Mouse (Mus musculus) neural tube, embryonic 12.5 days (tissue): ENCODE measurements around the gene Btnl10. TPM values are rescaled to one million over a fixed set of nuclear protein-coding genes. Genes with fewer than 3 reads are reported as not detected.
A peak's percentile ranks its signal among the peaks of the same experiment; 100 is the strongest.

Source experiments
- ATAC-seq: fragments of 200-750 bp; cut with Nextera tagmentation; 2 replicates; pipeline ENCODE4 v1.8.0; 2017; ENCODE audit warnings: low read depth, mild to moderate bottlenecking, moderate TSS enrichment, moderate library complexity; ENCODE audit not compliant: low FRiP score
- H3K27ac ChIP-seq: fragments of 300-500 bp; sonication (generic); 2 replicates; pipeline ENCODE4 v1.5.1; 2016
- H3K27me3 ChIP-seq: fragments of 300-500 bp; sonication (generic); replicated peaks from 2 replicates; pipeline ENCODE4 v1.6.1; 2016; ENCODE audit warnings: mild to moderate bottlenecking
- H3K36me3 ChIP-seq: fragments of 300-500 bp; sonication (generic); 2 replicates; pipeline ENCODE4 v1.6.1; 2016; ENCODE audit warnings: mild to moderate bottlenecking
- H3K4me1 ChIP-seq: fragments of 300-500 bp; sonication (generic); 2 replicates; pipeline ENCODE4 v1.6.1; 2016
- H3K4me2 ChIP-seq: fragments of 300-500 bp; sonication (generic); replicated peaks from 2 replicates; pipeline ENCODE4 v1.6.1; 2016; ENCODE audit warnings: mild to moderate bottlenecking
- H3K4me3 ChIP-seq: fragments of 300-500 bp; sonication (generic); 2 replicates; pipeline ENCODE4 v1.5.1; 2016
- H3K9ac ChIP-seq: fragments of 300-500 bp; sonication (generic); 2 replicates; pipeline ENCODE4 v1.6.1; 2016; ENCODE audit warnings: mild to moderate bottlenecking
- H3K9me3 ChIP-seq: fragments of 300-500 bp; sonication (generic); 2 replicates; pipeline ENCODE4 v1.6.1; 2016; ENCODE audit warnings: mild to moderate bottlenecking
- WGBS: fragments of 180-500 bp; shearing (Covaris S2); methylation state at CpG from one replicate; pipeline ENCODE4 v1.1.7; 2016; 5-methylcytosine and 5-hydroxymethylcytosine counted together
- polyA plus RNA-seq: library from polyadenylated mRNA; unstranded; fragments of >200 nt; fragmentation: Nextera tagmentation; extraction: Ambion mirVana; gene quantifications from 2 replicates; pipeline ENCODE4 v1.2.1, GENCODE M21; 2016

Btnl10 gene
- polyA plus RNA-seq, 1 experiment from 2014 or later, result not detected

DNA sequence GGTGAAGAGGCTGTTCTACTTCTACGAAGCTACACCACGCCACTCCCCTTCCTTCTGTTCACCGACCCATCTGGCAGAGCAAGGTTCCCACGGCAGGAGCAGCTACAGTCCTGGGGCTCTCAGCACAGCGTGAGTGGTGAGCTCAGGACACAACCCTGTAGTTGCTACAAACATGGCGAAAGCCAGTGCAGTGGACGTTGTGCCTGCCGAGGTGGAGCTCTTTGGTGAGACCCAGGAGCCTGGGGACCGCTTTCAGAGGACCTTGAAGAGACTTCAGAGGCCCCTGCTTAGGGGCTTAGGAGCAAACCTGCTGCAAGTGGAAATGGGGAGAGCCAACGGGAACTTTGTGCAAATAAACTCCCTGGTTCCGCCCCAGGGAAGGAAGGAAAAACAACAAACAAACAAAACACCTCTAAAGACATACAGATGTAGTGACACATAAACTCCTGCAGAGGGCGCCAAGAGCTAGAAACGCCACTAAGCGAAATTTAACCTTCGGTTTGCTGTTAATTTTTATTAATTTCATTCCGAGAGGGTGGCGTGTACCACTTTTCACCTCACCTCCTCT, 3.2 kb upstream of the Btnl10 start:
- 28% methylated on average over 17 of the region's 17 CpGs for WGBS
- Histone ChIP-seq H3K4me1 (peaks cover 3% of the 10 kb centered on the region; the same call in 1 of the 2 replicates), H3K4me2 (peak overlapping the region; percentile 56), H3K9me3 (no peaks in the 10 kb centered on the region), H3K27ac (no peak overlapping the region), H3K27me3 (no peaks in the 10 kb centered on the region), H3K4me3 (peak overlapping the region; percentile 16; the same call in 1 of the 2 replicates), H3K9ac (peak overlapping the region; percentile 0; the same call in 1 of the 2 replicates), H3K36me3 (no peaks in the 10 kb centered on the region)
- ATAC-seq, result no peak

- Histone ChIP-seq H3K36me3 (no peaks in the 10 kb centered on the region), H3K9ac (no peak overlapping the region), H3K4me2 (no peak overlapping the region), H3K27ac (no peak overlapping the region), H3K27me3 (no peaks in the 10 kb centered on the region), H3K4me3 (no peak overlapping the region), H3K9me3 (no peaks in the 10 kb centered on the region), H3K4me1 (peaks cover 3% of the 10 kb centered on the region; the same call in 1 of the 2 replicates)
- WGBS, result 57% methylated on average over 14 of the region's 14 CpGs
- ATAC-seq, result no peak
Observed at GRCm38 (mm10) chr11:58916879-58917744, 596 bp upstream of the Btnl10 start.

- H3K4me3 ChIP-seq, result no peak overlapping the region
- no peaks in the 10 kb centered on the region for H3K36me3 ChIP-seq
- H3K9me3 ChIP-seq, result no peaks in the 10 kb centered on the region
- no peak overlapping the region for H3K27ac ChIP-seq
- H3K9ac ChIP-seq, result no peak overlapping the region
- H3K4me1 ChIP-seq, result peaks cover 3% of the 10 kb centered on the region; the same call in 1 of the 2 replicates
- 80% methylated on average over 5 of the region's 5 CpGs for WGBS
- ATAC-seq, result no peak
- H3K27me3 ChIP-seq, result no peaks in the 10 kb centered on the region
- no peak overlapping the region for H3K4me2 ChIP-seq
Observed at GRCm38 (mm10) chr11:58918759-58919158, 1.1 kb downstream of the Btnl10 start.

- Histone ChIP-seq H3K4me3 (no peak overlapping the region), H3K9me3 (no peaks in the 10 kb centered on the region), H3K27ac (no peak overlapping the region), H3K4me1 (no peaks in the 10 kb centered on the region), H3K9ac (no peak overlapping the region), H3K4me2 (no peak overlapping the region), H3K27me3 (no peaks in the 10 kb centered on the region), H3K36me3 (no peaks in the 10 kb centered on the region)
- no peak for ATAC-seq
- WGBS, result 82% methylated on average over 9 of the region's 9 CpGs
Observed at GRCm38 (mm10) chr11:58922420-58922819, 4.7 kb downstream of the Btnl10 start.

GRCm38 (mm10) chr11:58926651-58927050, 8.9 kb downstream of the Btnl10 start:
- Histone ChIP-seq H3K9ac (no peak overlapping the region), H3K4me1 (no peaks in the 10 kb centered on the region), H3K4me2 (no peak overlapping the region), H3K4me3 (no peak overlapping the region), H3K27ac (no peak overlapping the region), H3K9me3 (no peaks in the 10 kb centered on the region), H3K36me3 (peaks cover 7% of the 10 kb centered on the region), H3K27me3 (no peaks in the 10 kb centered on the region)
- WGBS, result 83% methylated on average over 2 of the region's 3 CpGs
- no peak for ATAC-seq

- no peak overlapping the region for H3K4me2 ChIP-seq
- H3K27me3 ChIP-seq, result no peaks in the 10 kb centered on the region
- no peak overlapping the region for H3K27ac ChIP-seq
- no peak overlapping the region for H3K9ac ChIP-seq
- no peaks in the 10 kb centered on the region for H3K4me1 ChIP-seq
- peaks cover 11% of the 10 kb centered on the region for H3K36me3 ChIP-seq
- ATAC-seq, result no peak
- no peaks in the 10 kb centered on the region for H3K9me3 ChIP-seq
- 77% methylated on average over 2 of the region's 2 CpGs for WGBS
- no peak overlapping the region for H3K4me3 ChIP-seq
Observed at GRCm38 (mm10) chr11:58927053-58927452, 9.3 kb downstream of the Btnl10 start.

DNA sequence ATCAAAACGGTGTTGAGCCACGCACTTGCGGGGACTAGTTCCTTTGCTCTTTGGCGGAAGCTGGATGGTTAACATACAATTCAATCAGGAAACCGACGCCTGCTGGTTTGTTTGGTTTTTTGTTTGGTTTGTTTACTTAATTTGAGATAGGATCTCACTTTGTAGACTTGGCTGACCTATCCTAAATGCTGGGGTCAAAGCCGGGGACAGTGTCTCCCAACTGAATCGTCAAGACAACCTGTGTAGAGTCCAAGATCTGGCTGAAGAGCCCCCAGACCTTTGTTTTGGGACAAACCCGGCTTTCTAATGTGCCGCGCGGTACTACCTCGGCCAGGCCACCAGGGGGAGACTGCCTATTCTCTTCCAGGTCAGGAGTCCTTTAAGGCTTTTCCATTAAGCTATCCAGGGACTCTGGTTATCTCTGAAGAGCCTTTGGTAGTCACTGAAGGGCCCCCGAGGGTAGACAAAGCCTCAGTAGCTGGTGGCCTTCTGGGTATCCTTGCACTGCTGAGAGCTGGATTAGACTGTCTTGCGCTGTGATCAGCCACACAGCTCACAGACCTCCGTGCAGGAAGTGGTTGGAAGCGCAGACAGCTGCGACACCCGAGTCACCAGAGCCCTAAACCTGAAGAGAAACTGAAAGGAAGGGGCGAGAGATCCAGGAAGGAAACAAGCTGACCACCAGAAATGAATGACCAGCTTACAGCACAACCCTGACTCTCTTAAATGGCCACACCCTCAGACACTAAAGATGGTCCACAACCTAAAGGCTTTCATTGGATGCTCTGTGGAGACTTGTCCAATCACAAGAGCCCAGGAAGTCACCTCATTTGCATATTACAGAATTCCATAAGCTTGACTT, 10.3 kb downstream of the Btnl10 start:
- Histone ChIP-seq H3K4me1 (no peaks in the 10 kb centered on the region), H3K36me3 (peaks cover 20% of the 10 kb centered on the region), H3K27ac (0 out of 2 replicates have a peak overlapping the region, but pooled peaks have one; percentile 6), H3K9ac (no peak overlapping the region), H3K4me2 (peak overlapping the region; percentile 2; the same call in 1 of the 2 replicates), H3K4me3 (no peak overlapping the region), H3K27me3 (no peaks in the 10 kb centered on the region), H3K9me3 (no peaks in the 10 kb centered on the region)
- WGBS, result 42% methylated on average over 20 of the region's 20 CpGs
- peak; percentile 65 for ATAC-seq

GRCm38 (mm10) chr11:58929055-58929454, 11.3 kb downstream of the Btnl10 start:
- Histone ChIP-seq H3K4me1 (no peaks in the 10 kb centered on the region), H3K9ac (no peak overlapping the region), H3K4me2 (no peak overlapping the region), H3K4me3 (no peak overlapping the region), H3K27me3 (no peaks in the 10 kb centered on the region), H3K9me3 (no peaks in the 10 kb centered on the region), H3K36me3 (peaks cover 31% of the 10 kb centered on the region), H3K27ac (no peak overlapping the region)
- WGBS, result 76% methylated on average over 4 of the region's 4 CpGs
- no peak for ATAC-seq

- Histone ChIP-seq H3K4me1 (no peaks in the 10 kb centered on the region), H3K4me2 (no peak overlapping the region), H3K4me3 (no peak overlapping the region), H3K36me3 (peaks cover 36% of the 10 kb centered on the region), H3K9me3 (no peaks in the 10 kb centered on the region), H3K27me3 (no peaks in the 10 kb centered on the region), H3K27ac (no peak overlapping the region), H3K9ac (no peak overlapping the region)
- no peak for ATAC-seq
- 72% methylated on average over 3 of the region's 3 CpGs for WGBS
Observed at GRCm38 (mm10) chr11:58929641-58930040, 11.9 kb downstream of the Btnl10 start.

- no peak overlapping the region for H3K27ac ChIP-seq
- no peak overlapping the region for H3K4me2 ChIP-seq
- no peak overlapping the region for H3K4me3 ChIP-seq
- no peaks in the 10 kb centered on the region for H3K4me1 ChIP-seq
- H3K9ac ChIP-seq, result no peak overlapping the region
- H3K27me3 ChIP-seq, result no peaks in the 10 kb centered on the region
- no peaks in the 10 kb centered on the region for H3K9me3 ChIP-seq
- ATAC-seq, result no peak
- H3K36me3 ChIP-seq, result peaks cover 40% of the 10 kb centered on the region
- WGBS, result 94% methylated on average over 3 of the region's 3 CpGs
Observed at GRCm38 (mm10) chr11:58930254-58930653, 12.5 kb downstream of the Btnl10 start.

DNA sequence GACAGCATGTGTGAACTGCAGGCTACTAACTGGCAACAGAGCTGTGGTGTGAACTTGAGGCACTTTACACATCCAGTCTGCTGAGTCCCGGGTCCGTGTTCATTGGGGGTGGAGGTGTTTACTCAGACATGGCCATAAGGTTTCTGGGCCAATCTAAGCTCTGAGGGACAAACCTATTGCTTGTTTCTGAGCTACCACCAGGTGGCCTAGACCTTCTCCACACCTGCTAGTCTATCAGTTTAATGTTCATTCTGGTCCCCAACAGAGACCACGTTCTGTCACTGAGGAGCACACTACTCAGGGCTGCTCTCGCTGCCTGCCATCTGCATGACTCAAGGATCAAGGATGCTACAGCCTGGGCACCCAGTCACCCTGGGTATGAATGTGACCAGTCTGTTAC, 13.9 kb downstream of the Btnl10 start:
- no peak overlapping the region for H3K4me3 ChIP-seq
- 79% methylated on average over 4 of the region's 4 CpGs for WGBS
- H3K4me2 ChIP-seq, result no peak overlapping the region
- H3K27me3 ChIP-seq, result no peaks in the 10 kb centered on the region
- H3K36me3 ChIP-seq, result peaks cover 52% of the 10 kb centered on the region
- H3K9ac ChIP-seq, result no peak overlapping the region
- no peak overlapping the region for H3K27ac ChIP-seq
- H3K9me3 ChIP-seq, result no peaks in the 10 kb centered on the region
- H3K4me1 ChIP-seq, result peaks cover under 1% of the 10 kb centered on the region; the same call in 1 of the 2 replicates
- no peak for ATAC-seq

- peak; percentile 35; the same call in 1 of the 2 replicates for ATAC-seq
Observed at GRCm38 (mm10) chr11:58937909-58938308, 20.2 kb downstream of the Btnl10 start.

More at GRCm38 (mm10) chr11:58937909-58938308, 20.2 kb downstream of the Btnl10 start:
- Histone ChIP-seq H3K36me3 (peaks cover 37% of the 10 kb centered on the region), H3K27me3 (no peaks in the 10 kb centered on the region), H3K4me1 (peaks cover 13% of the 10 kb centered on the region), H3K9me3 (no peaks in the 10 kb centered on the region), H3K9ac (peak overlapping the region; percentile 99), H3K4me2 (peak overlapping the region; percentile 87), H3K27ac (peak overlapping the region; percentile 89), H3K4me3 (peak overlapping the region; percentile 78)
- 1% methylated on average over 13 of the region's 13 CpGs for WGBS
